Mouse (Mus musculus) CH12.LX (cell line): ENCODE data around the gene Trim31. TPM values are rescaled to one million over a fixed set of nuclear protein-coding genes. Genes with fewer than 3 reads are reported as not detected.
"Not testable (repeated sequence)": the region's sequence is repeated elsewhere in the genome, so short reads cannot be mapped to it uniquely, and the experiment has no call there.

Experiments
- DNase-seq: peaks from one replicate; pipeline ENCODE4 v3.0.0-alpha.2; 2013; ENCODE audit errors: extremely low read depth
- H3K27ac ChIP-seq: 2 replicates; pipeline ENCODE4 v1.5.1; 2012; ENCODE audit warnings: low read depth, mild to moderate bottlenecking, control low read depth, moderate library complexity; ENCODE audit not compliant: insufficient read depth
- H3K27me3 ChIP-seq: replicated peaks from 2 replicates; pipeline ENCODE3; 2012; ENCODE audit warnings: inconsistent platforms
- H3K36me3 ChIP-seq, 2 experiments: replicated peaks in 1 of 2; 2 replicates each; pipeline versions ENCODE3 to v1.6.1; 2012; ENCODE audit warnings: inconsistent platforms in 1 of 2, low read length in 1 of 2, mild to moderate bottlenecking in 1 of 2, mixed read lengths in 1 of 2, moderate library complexity in 1 of 2; ENCODE audit not compliant: control insufficient read depth in 1 of 2, insufficient read depth in 1 of 2
- H3K4me1 ChIP-seq, 2 experiments: 2 replicates each; pipeline ENCODE4 v1.6.1; 2012; ENCODE audit warnings: inconsistent platforms in 1 of 2, moderate library complexity in 1 of 2; ENCODE audit not compliant: insufficient read depth in 2 of 2, control insufficient read depth in 1 of 2
- H3K4me2 ChIP-seq: 2 replicates; pipeline ENCODE4 v1.6.1; 2012; ENCODE audit warnings: low read depth, mild to moderate bottlenecking, control low read depth; ENCODE audit not compliant: poor library complexity, insufficient read depth, severe bottlenecking
- H3K4me3 ChIP-seq, 3 experiments: fragments of 150-350 bp in 1 of 3; sonication (generic) in 1 of 3; replicated peaks in 1 of 3; 2 replicates each; pipeline versions ENCODE3 to v1.5.1; 2011 to 2012; ENCODE audit warnings: low read depth in 2 of 3, low read length in 2 of 3, mild to moderate bottlenecking in 2 of 3, moderate library complexity in 2 of 3, control low read depth in 1 of 3, improper control_type of control experiment in 1 of 3, inconsistent platforms in 1 of 3, mixed read lengths in 1 of 3; ENCODE audit not compliant: poor library complexity in 1 of 3
- H3K79me2 ChIP-seq: replicated peaks from 2 replicates; pipeline ENCODE4 v1.6.1; 2012; ENCODE audit warnings: mild to moderate bottlenecking, moderate library complexity; ENCODE audit not compliant: control insufficient read depth, poor library complexity, insufficient read depth, severe bottlenecking; ENCODE audit errors: extremely low read depth
- H3K9ac ChIP-seq: 2 replicates; pipeline ENCODE4 v1.6.1; 2012; ENCODE audit warnings: low read depth, mild to moderate bottlenecking, control low read depth, moderate library complexity; ENCODE audit not compliant: insufficient read depth
- H3K9me3 ChIP-seq: replicated peaks from 2 replicates; pipeline ENCODE3; 2012; ENCODE audit warnings: low read length, inconsistent platforms, mixed read lengths
- CHD1 ChIP-seq: IDR thresholded peaks from 2 replicates; pipeline ENCODE4 v1.6.1; 2012; ENCODE audit warnings: low read depth, low read length, improper control_type of control experiment, inconsistent platforms
- CHD2 ChIP-seq: IDR thresholded peaks from 2 replicates; pipeline ENCODE4 v1.6.1; 2011; ENCODE audit warnings: low read length, improper control_type of control experiment
- CTCF ChIP-seq, 2 experiments: IDR thresholded peaks in 1 of 2; conservative IDR thresholded peaks in 1 of 2; 2 replicates each; pipeline ENCODE4 v1.5.1; 2011 to 2012; ENCODE audit warnings: low read depth in 2 of 2, low read length in 2 of 2, improper control_type of control experiment in 1 of 2, inconsistent platforms in 1 of 2, mild to moderate bottlenecking in 1 of 2, moderate library complexity in 1 of 2
- ELF1 ChIP-seq: IDR thresholded peaks from 2 replicates; pipeline ENCODE4 v1.6.1; 2014; ENCODE audit warnings: low read depth, mild to moderate bottlenecking, inconsistent platforms, low read length, improper control_type of control experiment
- EP300 ChIP-seq: IDR thresholded peaks from 2 replicates; pipeline ENCODE4 v1.6.1; 2011; ENCODE audit warnings: low read length, improper control_type of control experiment
- GABPA ChIP-seq: IDR thresholded peaks from 2 replicates; pipeline ENCODE4 v1.6.1; 2012; ENCODE audit warnings: low read depth, low read length, improper control_type of control experiment, inconsistent platforms; ENCODE audit not compliant: insufficient replicate concordance
- IRF4 ChIP-seq: IDR thresholded peaks from 2 replicates; pipeline ENCODE4 v1.6.1; 2014; ENCODE audit warnings: low read depth, mild to moderate bottlenecking, inconsistent platforms, low read length, improper control_type of control experiment
- JUN ChIP-seq: IDR thresholded peaks from 2 replicates; pipeline ENCODE4 v1.6.1; 2011; ENCODE audit warnings: low read depth, mild to moderate bottlenecking, low read length, improper control_type of control experiment, moderate library complexity; ENCODE audit not compliant: insufficient read depth
- MAX ChIP-seq: IDR thresholded peaks from 2 replicates; pipeline ENCODE4 v1.6.1; 2011; ENCODE audit warnings: low read length, improper control_type of control experiment
- MAZ ChIP-seq: IDR thresholded peaks from 2 replicates; pipeline ENCODE4 v1.6.1; 2012; ENCODE audit warnings: low read depth, mild to moderate bottlenecking, inconsistent platforms, low read length, improper control_type of control experiment, moderate library complexity
- MEF2A ChIP-seq: IDR thresholded peaks from 2 replicates; pipeline ENCODE4 v1.6.1; 2014; ENCODE audit warnings: low read depth, mild to moderate bottlenecking, inconsistent platforms, low read length, improper control_type of control experiment, borderline replicate concordance
- MYC ChIP-seq: IDR thresholded peaks from 2 replicates; pipeline ENCODE4 v1.6.1; 2011; ENCODE audit warnings: low read depth, mild to moderate bottlenecking, improper control_type of control experiment, low read length
- PAX5 ChIP-seq: IDR thresholded peaks from 2 replicates; pipeline ENCODE4 v1.6.1; 2012; ENCODE audit warnings: low read length, inconsistent platforms, mixed read lengths
- POLR2A ChIP-seq: IDR thresholded peaks from 2 replicates; pipeline ENCODE4 v1.6.1; 2011; ENCODE audit warnings: low read depth, mild to moderate bottlenecking, improper control_type of control experiment, low read length
- POLR2AphosphoS2 ChIP-seq: IDR thresholded peaks from 2 replicates; pipeline ENCODE4 v1.6.1; 2011; ENCODE audit warnings: low read depth, low read length, improper control_type of control experiment
- RAD21 ChIP-seq: IDR thresholded peaks from 2 replicates; pipeline ENCODE4 v1.6.1; 2011; ENCODE audit warnings: low read depth, mild to moderate bottlenecking, low read length, improper control_type of control experiment, moderate library complexity
- SMC3 ChIP-seq: IDR thresholded peaks from 2 replicates; pipeline ENCODE4 v1.6.1; 2011; ENCODE audit warnings: low read depth, low read length, improper control_type of control experiment
- TBP ChIP-seq: conservative IDR thresholded peaks from 2 replicates; pipeline ENCODE4 v1.6.1; 2011; ENCODE audit warnings: low read depth, low read length, improper control_type of control experiment
- ZKSCAN1 ChIP-seq: IDR thresholded peaks from 2 replicates; pipeline ENCODE4 v1.6.1; 2012; ENCODE audit warnings: low read depth, inconsistent platforms, low read length, improper control_type of control experiment, borderline replicate concordance
- ZMIZ1 ChIP-seq: IDR thresholded peaks from 2 replicates; pipeline ENCODE4 v1.6.1; 2012; ENCODE audit warnings: low read depth, mild to moderate bottlenecking, inconsistent platforms, low read length, improper control_type of control experiment
- dilution Hi-C: fragments of 300-500 bp; cut with MboI; formaldehyde crosslinking; loops from 2 replicates; pipeline ENCODE4 v1.14.3; 2020; ENCODE audit warnings: low sequenced_read_pairs; ENCODE audit not compliant: extremely low pct_unique_long_range_greater_than_20kb, extremely low pct_ligation_motif_present
- in situ Hi-C: fragments of 300-500 bp; cut with MboI; formaldehyde crosslinking; loops from 3 replicates; pipeline ENCODE4 v1.14.3; 2019; ENCODE audit warnings: low sequenced_read_pairs, low pct_ligation_motif_present, low pct_unique_long_range_greater_than_20kb, mixed read lengths
- polyA plus RNA-seq: library from polyadenylated mRNA; unstranded; fragments of >175 nt; gene quantifications from 2 replicates; pipeline ENCODE4 v1.2.1, GENCODE M21; 2012; ENCODE audit warnings: low read depth; ENCODE audit not compliant: insufficient read length
- total RNA-seq, 2 experiments: library from RNA; depleted of rRNA; stranded (reverse); fragments of 300-350 nt in 1 of 2; fragments of >200 nt in 1 of 2; gene quantifications; 2 replicates each; pipeline ENCODE4 v1.2.3; 2012 to 2014

The Trim31 gene
- total and polyA plus RNA-seq, 3 experiments, result not detected

DNA sequence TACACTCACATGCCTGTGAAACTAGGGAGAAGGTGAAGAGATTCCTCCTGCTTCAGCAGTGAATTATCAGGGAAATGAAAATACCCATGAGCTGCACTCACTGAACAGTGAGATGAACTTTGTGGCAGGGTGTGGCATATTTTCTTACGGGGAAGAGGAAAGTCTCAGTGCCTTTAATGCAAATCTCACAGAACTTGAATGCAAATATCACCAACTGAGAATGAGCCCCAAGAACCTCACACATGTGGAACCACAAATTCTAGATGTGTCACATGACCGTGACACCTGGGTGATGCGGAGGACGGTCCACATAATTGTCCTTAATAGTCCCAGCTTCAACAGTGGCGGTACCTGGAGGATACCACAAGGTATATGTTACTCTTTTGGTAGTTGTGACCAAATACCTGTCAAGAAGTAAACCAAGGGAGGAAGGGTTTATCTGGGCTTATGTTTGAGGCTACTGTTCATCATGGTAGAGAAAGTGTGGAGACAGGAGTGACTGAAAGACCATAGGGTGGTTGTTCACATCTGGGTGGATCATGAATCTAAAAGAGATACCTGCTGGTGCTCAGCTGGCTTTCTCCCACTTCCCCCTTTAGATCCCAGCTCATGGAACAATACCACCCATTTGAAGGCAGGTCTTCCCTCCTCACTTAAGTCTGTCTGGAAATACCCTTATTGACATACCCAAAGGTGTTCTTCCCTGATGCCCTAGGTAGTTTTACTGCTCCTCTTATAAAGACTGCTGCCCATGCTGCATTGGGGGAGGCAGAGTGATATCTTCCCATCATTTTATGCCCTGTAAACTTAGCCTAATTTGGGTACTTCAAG, 7.6 kb upstream of the Trim31 start, which contains the start of gene Trim40 (continued):
- TF ChIP-seq POLR2AphosphoS2 (no peak), SMC3 (no peak), CTCF (conservative IDR thresholded peaks at IDR 0.05 in 1 of 2, IDR thresholded peaks at IDR 0.05 in 1 of 2; ENCODE audit: low read depth in 2 of 2, low read length in 2 of 2) (no peak), MEF2A (no peak), ZKSCAN1 (no peak)

DNA sequence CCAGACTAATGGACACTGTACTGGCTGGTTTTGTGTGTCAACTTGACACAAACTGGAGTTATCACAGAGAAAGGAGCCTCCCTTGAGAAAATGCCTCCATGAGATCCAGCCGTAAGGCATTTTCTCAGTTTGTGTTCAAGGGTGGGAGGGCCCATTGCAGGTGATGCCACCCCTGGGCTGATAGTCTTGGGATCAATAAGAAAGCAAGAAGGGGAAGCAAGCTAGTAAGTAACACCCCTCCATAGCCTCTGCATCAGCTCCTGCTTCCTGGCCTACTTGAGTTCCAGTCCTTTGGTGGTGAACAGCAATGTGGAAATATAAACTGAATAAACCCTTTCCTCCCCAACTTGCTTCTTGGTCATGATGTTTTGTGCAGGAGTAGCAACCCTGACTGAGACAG, 6.4 kb upstream of the Trim31 start:
- H3K36me3 ChIP-seq, H3K27me3 ChIP-seq, H3K79me2 ChIP-seq, H3K9ac ChIP-seq, dilution Hi-C loops, H3K27ac ChIP-seq, H3K4me3 ChIP-seq, DNase-seq, H3K4me2 ChIP-seq, H3K9me3 ChIP-seq: not testable (repeated sequence)
- H3K4me1 ChIP-seq, result peaks cover 4 to 12% of the 10 kb centered on the region in 2 experiments; a peak in 3 of 4 replicates
- in situ Hi-C loops, result loop anchor here (10.0 kb wide), 1 partner anchor 173 kb away; no protein-coding TSS in a partner anchor

DNA sequence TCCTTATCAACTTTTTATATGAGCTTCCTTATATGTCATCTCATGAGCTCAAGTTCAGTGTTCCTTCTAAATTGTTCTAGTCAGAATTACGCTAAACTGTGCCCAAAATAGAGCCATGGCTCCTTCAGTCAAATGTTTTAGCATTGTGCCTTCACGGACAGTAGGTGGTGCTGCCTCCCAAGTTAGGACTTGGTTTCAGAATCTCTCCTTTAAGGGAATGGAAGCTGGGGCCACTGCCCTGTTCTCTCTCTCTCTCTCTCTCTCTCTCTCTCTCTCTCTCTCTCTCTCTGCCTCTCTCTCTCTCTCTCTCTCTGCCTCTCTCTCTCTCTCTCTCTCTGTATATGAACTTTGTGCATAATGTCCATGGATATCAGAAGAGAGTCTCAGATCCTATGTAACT, 5.6 kb upstream of the Trim31 start:
- no peak overlapping the region for H3K4me2 ChIP-seq
- peaks cover 4 to 12% of the 10 kb centered on the region in 2 experiments; a peak in 3 of 4 replicates for H3K4me1 ChIP-seq
- H3K9me3 ChIP-seq, result no peaks in the 10 kb centered on the region
- no peaks in the 10 kb centered on the region for H3K36me3 ChIP-seq
- DNase-seq, result peak; percentile 62
- H3K27me3 ChIP-seq, result no peaks in the 10 kb centered on the region
- no peak overlapping the region for H3K9ac ChIP-seq
- no peak overlapping the region for H3K27ac ChIP-seq
- H3K79me2 ChIP-seq, result no peaks in the 10 kb centered on the region
- H3K4me3 ChIP-seq, result no peak overlapping the region
- in situ Hi-C loops, result loop anchor here (10.0 kb wide), 1 partner anchor 172 kb away; no protein-coding TSS in a partner anchor
- dilution Hi-C loops, result no loop called here
- TF ChIP-seq ELF1, result no peak
- TF ChIP-seq ZKSCAN1, result no peak
- TF ChIP-seq EP300, result no peak
- TF ChIP-seq CHD1, result no peak
- no peak for TF ChIP-seq MYC
- no peak for TF ChIP-seq CHD2
- TF ChIP-seq MAX, result no peak
- peak; percentile 80 for TF ChIP-seq RAD21
- no peak for TF ChIP-seq IRF4
- no peak for TF ChIP-seq JUN
- TF ChIP-seq MAZ, result no peak
- TF ChIP-seq PAX5, result no peak
- TF ChIP-seq POLR2AphosphoS2, result no peak
- peak; percentile 63 for TF ChIP-seq SMC3
- peak in 1 of 2 experiments; percentile 84; a peak in 3 of 4 replicates for TF ChIP-seq CTCF (conservative IDR thresholded peaks at IDR 0.05 in 1 of 2, IDR thresholded peaks at IDR 0.05 in 1 of 2; ENCODE audit: low read depth in 2 of 2, low read length in 2 of 2)
- no peak for TF ChIP-seq POLR2A
- TF ChIP-seq TBP, result no peak
- TF ChIP-seq ZMIZ1, result no peak
- no peak for TF ChIP-seq GABPA
